Mouse (Mus musculus): ENCODE data around the gene Rbsn.

Gene Rbsn

DNA sequence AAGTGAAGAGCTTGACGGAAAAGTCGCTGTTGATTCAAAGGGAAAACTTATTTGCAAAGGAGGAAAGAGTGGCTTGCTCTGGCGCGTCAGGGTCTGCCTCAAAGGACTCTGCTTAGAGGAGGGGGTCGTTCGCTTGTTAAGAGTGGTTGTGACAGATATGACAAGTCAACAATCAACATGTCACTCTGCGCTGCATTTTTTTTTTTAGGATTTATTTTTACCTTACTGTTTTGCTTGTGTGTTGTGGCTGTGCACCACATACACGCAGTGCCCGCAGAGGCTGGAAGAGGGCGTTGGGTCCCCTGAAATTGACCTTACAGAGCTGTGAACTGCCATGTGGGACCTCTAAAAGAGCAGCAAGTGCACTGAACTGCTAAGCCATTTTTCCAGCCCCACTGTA is 30.5 kb downstream of the Rbsn start:
- in situ Hi-C loops (cut with MboI, MseI) = loop anchor here (5.0 to 25.0 kb wide), 3 partner anchors 82 to 1822 kb away; partner anchors contain the start of genes Nr2c2 (in 1 of the 2) and Zxdc (in 1 of the 2)

DNA sequence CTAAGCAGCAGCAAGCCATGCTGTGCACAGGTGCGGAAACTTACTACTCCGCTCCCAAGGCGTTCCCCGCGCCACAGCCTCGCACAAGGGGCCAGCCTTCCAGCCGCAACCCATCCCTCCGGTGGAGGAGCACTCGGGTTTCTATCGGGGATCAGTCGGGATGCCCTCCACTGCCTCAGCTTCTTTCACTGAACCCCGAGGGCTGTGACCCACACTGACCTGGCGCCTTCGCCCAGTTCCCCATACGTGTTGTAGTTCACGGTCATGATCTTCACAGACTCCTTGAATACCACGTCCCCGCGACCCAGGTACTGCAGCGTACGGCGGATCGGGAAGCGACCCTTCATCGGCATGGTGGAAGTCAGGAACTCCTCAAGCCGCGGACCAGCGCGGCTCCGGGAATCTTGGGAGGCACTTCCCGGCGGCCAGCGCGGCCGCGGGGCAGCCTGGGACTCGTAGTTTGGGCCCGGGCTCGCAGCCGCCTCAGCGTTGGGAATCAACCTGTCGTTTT is 31.0 kb downstream of the Rbsn start, which contains the start of gene Mrps25:
Mrps25 (minus strand) TSS at position 413 of the 511 bp plus-strand sequence.
- in situ Hi-C loops (cut with MboI, MseI) = loop anchor here (5.0 to 25.0 kb wide), 3 partner anchors 81 to 1821 kb away; partner anchors contain the start of genes Nr2c2 (in 1 of the 2) and Zxdc (in 1 of the 2)

DNA sequence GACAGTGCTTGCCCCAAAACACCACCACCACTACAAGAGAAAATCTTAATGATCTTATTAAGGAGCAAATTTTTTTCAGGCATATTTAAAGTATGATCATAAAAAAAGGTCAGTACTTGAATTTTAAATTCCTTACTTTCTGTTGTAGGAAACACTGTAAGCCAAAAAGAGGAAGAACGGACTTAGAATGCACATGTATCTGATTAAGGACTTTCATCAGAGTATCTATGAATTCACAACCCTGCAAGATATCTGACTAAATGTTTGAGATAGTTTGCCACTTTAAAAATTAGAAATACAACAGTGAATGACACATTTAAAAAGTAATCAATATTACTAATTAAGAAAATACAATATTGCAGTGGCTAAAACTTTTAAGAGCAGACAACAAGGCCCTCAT is 38.3 kb downstream of the Rbsn start:
- in situ Hi-C loops (cut with MboI, MseI) = loop anchor here in 1 of 2 experiments (25.0 kb wide), 1 partner anchor 1814 kb away; the partner anchor contains the start of gene Zxdc

DNA sequence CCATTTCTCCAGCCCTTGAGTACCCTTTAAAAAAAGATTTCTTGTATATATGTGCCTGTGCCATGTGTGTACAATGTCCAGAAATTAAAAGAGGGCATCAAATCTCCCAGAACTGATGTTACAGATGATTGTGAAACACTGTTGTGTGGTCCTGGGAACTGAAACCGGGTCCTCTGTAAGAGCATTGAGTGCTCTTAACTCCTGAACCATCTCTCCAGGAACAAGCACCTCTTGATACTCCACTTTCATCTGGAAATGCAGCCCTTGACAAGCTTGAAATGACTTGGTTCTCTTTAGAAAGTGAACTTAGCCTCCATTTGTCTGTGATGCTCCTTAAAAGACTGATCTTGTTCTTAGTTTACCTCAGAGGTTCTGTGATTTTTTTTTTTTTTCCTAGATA is 52.0 kb downstream of the Rbsn start:
- in situ Hi-C loops (cut with MboI, MseI) = loop anchor here in 1 of 2 experiments (10.0 kb wide), 1 partner anchor 268 kb away; no protein-coding TSS in a partner anchor

DNA sequence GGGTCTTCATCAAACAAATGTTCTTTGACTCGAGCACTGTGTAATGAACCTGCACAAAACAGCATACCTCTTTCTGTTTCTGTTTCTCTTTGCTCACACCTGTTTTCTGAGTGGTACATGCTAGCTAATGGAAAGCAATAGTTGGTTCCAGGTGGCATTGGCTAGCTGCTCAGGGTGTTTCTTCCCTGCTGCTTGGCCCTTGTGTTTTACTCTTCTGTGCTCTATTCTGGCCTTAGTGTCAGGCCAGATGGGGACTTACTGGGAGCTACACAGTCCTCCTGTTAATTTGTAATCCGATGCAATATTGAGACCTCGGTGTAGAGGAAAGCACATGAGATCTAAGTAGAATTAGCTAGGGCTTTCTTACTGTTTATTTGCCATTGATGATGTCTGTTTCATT is 55.9 kb downstream of the Rbsn start:
- in situ Hi-C loops (cut with MboI, MseI) = no loop called here

DNA sequence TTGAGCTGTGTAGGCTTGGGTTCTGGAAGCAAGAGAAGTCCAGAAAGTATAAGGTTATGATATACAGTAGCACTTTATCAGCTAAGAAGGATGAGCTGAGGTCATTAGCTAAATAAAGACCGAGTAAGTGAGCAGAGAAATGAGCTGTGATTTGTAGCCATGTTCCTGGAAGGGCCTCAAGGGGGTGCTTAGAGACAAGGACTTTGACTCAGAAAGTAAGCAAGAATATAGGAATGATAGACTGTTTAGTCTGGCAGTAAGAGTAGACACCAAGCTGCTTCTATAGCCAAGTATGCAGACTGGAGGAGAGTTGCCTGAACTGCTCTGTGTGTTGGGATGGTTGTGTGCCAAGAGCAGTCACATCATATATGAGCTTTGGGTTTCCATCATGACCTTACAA is 61.0 kb downstream of the Rbsn start:
- in situ Hi-C loops (cut with MboI, MseI) = no loop called here

DNA sequence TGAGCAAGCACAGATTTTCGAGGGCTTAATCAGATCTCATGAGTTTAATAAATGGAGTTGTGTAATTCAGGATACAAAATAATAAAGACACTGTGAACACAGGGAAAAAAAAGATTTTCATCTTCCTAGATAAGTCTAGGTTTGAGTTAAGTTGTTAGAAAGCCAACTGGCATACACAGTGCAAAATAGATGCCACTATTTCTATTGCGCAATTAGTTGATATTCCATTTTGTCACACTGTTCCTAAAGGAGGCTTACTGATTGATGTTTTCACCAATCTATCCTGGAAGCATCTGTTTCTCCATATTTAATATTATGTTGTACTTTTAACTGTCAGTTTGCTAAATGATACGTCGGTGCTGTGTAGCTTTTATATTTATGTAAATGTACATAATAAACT is 68.8 kb downstream of the Rbsn start:
- in situ Hi-C loops (cut with MboI, MseI) = no loop called here

Measured in T-helper 17 cell (primary cell).